Mouse (Mus musculus) v-Abl transformed pro-B cells (cell line): ENCODE measurements around the gene Gm10273.
"Not testable (repeated sequence)": the region's sequence is repeated elsewhere in the genome, so short reads cannot be mapped to it uniquely, and the experiment has no call there.

Source experiments
- in situ Hi-C, 2 experiments: fragments of 400-800 bp; cut with MboI; formaldehyde crosslinking; loops; one replicate each; pipeline ENCODE4 v1.15.1; 2025; ENCODE audit not compliant: unreplicated experiment in 2 of 2

Gene Gm10273

DNA sequence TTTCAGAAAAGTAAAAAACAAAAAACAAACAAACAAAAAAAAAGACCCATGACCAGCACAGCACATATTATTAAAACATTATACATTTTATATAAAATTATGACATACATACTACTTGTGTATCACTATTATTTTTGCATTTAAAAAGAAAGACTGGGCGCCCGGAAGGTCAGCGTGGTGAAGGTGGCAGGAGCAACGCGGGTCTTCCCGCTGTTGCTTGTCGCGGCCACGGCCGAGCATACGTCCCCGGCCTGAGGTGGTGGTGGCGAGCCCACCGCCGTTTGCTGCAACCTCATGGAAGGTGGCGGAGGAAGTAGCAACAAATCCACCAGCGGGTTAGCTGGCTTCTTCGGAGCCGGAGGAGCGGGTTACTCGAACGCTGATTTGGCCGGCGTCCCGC lies at the start of gene Gm10273:
Gene Gm10273 (plus strand): TSS at position 172 of the 400 bp plus-strand sequence.
- in situ Hi-C loops, result not testable (repeated sequence)

DNA sequence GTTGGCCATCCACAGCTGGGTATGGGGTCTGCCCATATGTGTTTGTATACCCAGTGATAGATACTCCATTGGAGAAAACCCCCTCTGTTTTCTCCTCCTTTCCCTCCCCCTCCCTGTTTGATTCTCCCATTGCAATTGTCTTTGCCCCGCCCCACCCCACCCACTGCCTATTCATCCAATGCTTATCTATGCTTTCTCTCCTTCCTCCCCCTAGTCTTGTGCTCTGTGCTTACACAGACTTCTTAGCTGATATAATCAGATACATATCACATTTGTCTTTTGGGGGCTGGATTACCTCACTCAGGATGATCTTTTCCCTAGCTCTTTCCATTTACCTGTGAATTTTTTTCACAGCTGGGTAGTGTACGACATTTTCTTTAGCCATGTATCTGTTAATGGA lies 48.9 kb upstream of the Gm10273 start:
- in situ Hi-C loops, result no loop called here

DNA sequence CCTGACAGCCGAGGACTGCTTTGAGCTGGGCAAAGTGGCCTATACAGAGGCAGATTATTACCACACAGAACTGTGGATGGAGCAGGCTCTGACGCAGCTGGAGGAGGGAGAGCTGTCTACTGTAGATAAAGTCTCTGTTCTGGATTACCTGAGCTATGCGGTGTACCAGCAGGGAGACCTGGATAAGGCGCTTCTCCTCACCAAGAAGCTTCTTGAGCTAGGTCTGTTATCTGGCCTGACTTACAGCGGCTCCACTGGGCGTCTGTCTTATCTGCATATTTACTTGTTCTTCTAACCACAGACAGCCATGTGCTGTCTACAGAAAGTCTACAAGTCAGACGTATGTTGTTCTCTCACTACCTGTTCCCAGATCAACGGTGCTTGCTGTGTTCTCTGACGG lies 47.2 kb upstream of the Gm10273 start:
- in situ Hi-C loops, result no loop called here

DNA sequence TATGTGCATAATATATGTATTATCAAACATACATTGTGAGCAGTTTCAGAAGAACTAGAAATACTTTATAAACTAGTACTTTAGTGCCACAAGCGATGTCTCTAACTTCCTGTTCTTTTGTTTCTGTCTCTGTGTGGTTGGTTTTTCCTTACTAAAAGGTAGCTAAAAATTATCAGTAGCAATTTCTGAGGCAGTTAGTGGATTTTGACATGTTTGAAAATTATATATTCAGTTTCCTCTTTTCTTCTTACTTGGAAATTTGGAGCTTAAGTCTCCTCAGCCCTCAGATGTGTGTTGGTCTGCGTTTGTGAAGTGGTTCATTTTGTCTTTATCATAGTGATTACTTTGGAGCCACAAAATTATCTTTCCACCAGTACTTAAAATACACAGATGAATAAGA lies 45.9 kb upstream of the Gm10273 start:
- in situ Hi-C loops, result no loop called here

DNA sequence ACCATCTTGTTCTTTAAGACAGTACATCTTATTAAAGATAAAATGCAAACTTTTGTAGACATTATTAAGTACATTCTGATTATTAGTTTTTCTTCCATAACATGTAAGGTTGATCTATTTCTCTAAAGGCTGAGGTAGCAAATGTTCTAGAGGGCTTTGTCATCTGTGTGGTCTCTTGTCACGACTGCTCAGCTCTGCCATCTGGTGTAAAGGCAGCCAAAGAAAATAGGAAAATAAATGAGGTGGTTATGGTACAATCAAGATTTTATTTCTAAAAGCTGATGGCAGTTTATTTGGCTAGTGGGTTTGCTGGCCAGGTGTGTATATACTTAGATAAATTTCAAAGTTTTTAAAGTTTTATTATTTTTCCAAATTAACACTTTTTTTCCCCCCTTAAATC lies 42.4 kb upstream of the Gm10273 start:
- in situ Hi-C loops, result loop anchor here in 1 of 2 experiments (5.0 kb wide), 1 partner anchor 186 kb away; no protein-coding TSS in a partner anchor

DNA sequence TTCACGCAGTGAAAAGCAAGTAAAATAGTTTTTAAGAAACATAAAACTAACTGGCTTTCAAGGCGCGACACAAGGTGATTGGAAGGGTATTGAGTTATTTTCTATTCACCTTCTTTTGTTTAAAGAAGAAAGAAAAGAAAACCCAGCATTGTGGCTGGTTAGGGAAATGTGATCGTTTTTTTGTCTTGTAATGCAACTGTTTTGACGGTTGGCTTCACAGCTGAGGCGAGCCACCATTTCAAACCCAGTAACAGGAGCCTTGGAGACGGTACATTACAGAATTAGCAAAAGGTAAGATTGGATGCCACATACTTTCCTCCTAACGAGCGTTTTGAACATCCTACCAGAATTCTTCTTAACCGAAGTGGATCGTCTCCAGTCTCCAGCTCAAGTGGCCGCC lies 41.3 kb upstream of the Gm10273 start:
- in situ Hi-C loops, result loop anchor here in 1 of 2 experiments (5.0 kb wide), 1 partner anchor 187 kb away; no protein-coding TSS in a partner anchor

DNA sequence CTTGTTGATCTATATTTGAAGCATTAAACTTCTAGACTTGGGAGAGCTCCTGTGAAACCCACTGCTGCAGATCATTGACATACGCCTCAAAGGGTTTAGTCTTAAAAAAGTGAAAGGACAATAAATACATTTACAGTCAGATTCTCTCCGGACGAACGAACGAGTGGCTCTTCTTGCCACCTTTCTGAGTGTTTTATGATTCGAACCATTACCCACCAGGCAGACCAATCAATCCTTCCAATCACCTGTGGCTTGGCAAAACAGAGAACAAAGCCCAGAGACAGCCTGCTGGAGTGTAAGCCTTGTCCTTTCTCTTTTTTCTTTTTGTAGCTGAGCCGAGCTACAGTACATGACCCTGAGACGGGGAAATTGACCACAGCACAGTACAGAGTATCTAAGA lies 40.4 kb upstream of the Gm10273 start:
- in situ Hi-C loops, result loop anchor here (5.0 kb wide), 3 partner anchors 43 to 188 kb away; no protein-coding TSS in a partner anchor

DNA sequence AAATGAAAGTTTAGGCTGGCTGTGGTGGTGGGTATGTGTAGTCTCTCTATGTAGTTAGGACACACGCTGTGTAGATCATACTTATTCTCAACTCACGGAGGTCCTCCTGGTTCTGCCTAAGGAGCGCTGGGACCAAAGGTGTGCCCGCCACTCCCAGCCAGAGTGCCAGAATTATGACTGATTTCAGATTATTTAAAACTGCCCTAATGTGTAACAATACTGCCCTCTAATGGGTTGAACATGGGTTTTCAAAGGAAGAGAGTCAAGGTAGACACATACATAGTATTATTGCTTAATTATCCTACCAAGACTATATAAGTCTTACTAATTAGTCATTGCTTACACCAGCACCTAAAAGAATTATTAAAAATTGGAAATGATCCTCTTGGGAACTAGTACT lies 36.7 kb upstream of the Gm10273 start:
- in situ Hi-C loops, result loop anchor here (5.0 kb wide), 3 partner anchors 46 to 191 kb away; no protein-coding TSS in a partner anchor

DNA sequence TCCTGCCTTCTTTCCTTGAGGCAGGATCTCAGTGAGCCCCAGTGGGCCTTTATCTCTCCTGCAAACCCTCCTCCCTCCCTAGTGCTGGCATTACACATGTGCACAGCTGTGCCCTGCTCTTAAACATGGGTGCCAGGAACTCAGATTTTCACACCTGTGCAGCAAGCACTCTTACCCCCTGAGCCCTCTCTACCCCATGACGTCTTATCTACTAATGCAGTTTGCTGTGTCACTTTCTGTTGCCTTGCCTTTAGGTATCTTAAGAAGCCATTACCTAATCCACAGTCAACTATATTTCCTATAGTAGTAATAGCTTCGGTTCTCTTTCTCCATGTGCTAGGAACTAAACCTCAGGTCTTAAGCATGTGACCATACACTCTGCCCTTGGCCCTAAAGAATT lies 32.2 kb upstream of the Gm10273 start:
- in situ Hi-C loops, result no loop called here

DNA sequence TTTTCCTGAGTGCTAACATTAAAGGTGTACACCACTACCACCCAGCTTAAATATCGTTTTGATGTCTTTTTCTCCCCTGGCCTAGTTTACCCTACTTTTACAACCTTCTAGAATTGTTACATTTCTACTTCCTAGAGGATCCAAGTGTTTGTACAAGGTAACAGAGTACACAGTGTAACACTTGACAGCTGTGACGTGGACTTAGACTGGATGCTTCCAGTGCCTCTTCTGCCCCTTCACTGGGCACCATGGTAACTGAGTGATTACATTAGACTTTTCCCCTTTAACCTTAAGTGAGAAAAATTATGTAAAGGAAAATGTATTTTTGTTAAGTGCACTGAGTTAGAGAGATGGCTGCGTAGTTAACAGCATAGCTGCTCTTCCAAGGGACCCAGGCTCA lies 30.9 kb upstream of the Gm10273 start:
- in situ Hi-C loops, result no loop called here

DNA sequence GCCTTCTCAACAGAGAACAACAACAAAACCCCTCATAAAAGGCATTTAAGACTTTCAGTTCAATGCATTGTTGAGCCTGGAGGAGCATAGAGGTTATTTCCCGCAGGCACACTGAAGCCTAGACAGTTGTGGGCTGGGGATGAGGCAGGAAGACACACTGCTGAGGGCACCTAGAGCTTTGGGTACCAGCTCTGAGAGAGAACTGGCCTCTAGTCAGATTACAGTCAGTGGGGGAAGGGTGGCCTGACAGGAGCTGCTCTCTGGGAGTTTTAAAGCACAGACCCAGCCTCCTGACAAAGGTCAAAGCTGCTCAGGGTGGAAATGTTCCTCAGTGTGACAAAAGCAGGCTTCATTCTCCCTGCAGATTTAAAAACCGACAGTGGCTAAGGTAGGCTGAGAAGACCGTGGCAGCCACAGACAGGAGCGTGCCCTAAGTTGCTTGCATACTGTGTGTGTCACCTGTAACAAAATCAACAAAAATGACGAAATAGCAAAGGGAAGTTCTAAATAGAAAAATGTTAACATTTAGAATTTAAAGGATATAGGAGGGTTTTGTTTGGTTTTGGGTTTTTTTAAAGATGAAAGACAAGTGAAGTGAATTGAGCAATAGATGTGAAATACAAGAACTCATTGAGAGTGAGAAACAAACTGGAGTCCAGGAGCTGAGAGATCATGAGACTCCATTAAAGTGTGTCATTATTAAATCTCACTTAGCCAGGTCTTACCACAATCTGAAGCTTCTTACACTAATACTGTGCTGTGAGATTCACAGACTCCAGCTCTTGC lies 29.4 kb upstream of the Gm10273 start:
- in situ Hi-C loops, result no loop called here

DNA sequence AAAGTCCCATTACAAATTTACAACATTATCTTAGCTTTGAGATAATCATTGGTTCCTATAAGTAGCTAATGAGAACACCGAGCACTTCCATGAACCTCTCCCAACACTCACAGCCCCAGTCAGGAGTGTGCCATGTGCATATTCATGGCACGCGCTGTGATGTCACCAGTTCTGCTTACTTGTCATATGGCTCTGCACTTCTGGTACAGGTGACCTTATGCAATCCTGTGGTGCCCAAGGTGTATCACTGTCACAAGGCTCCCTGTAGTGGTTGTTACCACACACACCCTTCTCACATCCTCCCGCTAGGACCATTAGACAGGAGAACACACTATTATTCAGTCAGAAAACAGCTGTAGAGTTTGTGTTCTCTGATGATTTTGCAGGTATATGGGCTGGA lies 28.7 kb upstream of the Gm10273 start:
- in situ Hi-C loops, result no loop called here

DNA sequence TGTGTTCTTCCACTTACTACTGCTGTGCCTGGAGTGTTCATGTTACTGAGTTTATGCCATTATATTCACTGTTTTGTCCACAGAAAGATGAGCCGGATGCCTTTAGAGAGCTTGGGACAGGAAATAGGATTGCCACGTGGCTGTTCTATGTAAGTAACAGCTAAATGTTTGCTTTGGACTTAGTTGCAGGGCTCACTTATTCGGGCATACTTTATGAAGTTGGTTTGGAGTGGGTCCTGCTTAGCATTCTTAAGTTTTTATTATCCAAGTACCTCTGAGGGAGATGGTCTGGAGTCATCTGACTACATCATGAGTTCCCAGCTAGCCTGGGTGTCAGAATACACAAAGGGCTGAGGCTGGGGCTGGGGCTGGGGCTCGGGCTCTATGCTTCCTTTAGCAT lies 28.2 kb upstream of the Gm10273 start:
- in situ Hi-C loops, result no loop called here

DNA sequence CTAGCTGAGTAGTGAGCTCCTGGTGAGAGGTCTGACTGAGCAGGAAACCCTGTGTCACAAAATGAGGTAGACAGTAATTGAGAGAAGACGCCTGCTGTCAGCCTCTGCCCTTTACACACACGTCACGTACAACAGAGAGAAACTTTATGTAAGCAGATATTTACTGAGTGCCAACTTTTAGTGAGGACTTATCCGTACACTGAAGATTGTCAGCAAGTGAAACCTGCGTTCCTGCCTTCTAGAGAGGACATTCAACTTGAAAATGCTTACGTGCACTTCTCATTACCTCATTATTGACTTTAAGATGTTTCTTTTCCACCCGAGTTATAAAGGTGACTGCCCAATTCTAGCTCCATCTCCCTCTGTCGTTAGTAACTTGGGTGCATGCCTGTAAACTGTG lies 26.7 kb upstream of the Gm10273 start:
- in situ Hi-C loops, result no loop called here

DNA sequence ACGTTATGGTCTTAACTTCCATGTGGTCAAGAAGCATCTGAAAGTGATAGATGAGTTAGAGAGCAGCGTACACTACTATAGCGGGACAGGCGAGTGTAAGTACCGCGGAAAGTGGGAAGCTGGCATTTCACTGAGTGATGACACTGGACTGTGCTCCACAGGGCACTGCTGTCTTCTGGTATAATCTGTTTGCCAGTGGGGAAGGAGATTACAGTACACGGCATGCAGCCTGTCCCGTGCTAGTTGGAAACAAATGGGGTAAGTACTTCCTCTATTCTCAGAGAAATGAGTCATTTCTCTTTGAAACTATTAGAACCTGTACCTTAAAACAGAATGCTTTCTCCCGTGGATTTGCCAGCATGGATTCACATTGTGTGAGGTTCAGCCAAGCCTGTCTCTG lies 26.0 kb upstream of the Gm10273 start:
- in situ Hi-C loops, result no loop called here

DNA sequence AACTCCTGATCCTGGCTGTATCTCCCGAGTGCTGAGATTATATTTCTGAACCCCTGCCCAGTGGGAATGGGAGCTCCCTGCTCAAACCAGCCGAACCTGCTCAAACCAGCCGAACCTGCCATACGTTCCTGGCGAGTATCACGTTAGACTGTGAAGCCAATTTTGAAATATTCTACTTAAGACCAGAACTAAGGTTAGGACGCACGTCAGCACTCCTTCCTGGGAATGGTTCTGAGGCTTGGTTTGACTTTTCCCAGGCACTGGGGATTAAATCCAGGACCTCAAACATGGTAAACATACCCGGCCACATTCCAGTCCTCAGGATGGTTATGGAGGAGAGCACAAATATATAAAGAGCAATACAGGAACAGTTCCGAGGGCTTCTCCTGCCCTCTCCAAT lies 17.5 kb upstream of the Gm10273 start:
- in situ Hi-C loops, result loop anchor here in 1 of 2 experiments (10.0 kb wide), 1 partner anchor 497 kb away; the partner anchor contains the start of gene Dnajb12

DNA sequence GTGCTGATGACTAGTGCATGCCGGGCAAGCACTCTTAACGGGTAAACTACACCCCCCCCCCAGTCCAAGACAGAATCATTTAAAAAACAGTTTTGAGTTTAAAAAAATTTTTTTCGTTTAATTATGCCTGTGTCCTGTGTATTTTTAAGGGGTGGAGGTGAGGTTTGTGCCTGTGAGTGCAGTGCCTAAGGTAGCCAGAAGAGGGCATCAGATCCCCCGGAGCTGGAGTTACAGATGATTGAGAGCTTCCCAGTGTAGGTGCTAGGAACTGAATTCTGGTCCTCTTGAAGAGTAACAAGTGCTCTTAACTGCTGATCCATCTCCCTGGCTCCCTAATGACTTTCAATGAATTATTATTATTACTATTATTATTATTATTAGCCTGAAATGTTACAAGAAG lies 16.7 kb upstream of the Gm10273 start:
- in situ Hi-C loops, result loop anchor here in 1 of 2 experiments (10.0 kb wide), 1 partner anchor 496 kb away; the partner anchor contains the start of gene Dnajb12

DNA sequence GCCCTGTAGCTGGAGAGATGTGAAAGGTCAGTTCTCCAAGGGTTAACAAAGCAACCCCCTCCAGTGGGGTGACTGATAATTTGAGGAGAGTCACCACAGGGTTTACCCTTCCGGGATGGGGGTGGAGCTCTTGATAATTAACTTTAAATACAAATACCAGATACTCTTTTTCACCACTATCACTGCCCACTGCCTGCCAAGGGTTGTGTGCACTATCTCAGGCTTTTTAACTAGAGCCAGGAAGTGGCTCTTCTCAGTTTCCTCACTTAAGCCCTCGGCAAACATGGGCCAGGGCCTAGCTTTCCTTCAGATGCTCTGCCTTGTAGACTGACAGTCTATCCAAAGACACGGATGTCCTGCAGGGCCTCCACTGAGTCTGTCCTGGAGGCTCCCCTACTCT lies 15.5 kb upstream of the Gm10273 start:
- in situ Hi-C loops, result loop anchor here in 1 of 2 experiments (10.0 kb wide), 1 partner anchor 495 kb away; the partner anchor contains the start of gene Dnajb12

DNA sequence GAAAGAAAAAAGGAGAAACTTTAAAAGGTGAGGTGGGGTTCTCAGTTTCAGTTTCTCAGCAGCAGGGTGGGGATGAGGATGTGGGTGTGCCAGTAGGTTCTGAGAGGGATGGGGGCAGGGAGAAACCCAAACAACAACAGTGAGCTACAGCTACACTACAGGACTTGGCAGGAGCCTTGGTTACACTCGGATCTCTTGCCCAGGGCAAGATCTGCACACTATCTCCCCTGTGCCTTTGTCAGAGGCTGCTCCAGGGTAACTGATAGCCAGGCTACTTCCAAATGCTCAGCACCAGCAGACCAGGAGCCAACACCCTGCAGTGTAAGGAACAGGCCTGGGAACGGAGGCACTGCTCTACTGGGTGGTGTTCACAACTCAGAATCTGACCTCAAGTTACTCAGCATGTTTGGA lies 15.0 kb upstream of the Gm10273 start:
- in situ Hi-C loops, result no loop called here

DNA sequence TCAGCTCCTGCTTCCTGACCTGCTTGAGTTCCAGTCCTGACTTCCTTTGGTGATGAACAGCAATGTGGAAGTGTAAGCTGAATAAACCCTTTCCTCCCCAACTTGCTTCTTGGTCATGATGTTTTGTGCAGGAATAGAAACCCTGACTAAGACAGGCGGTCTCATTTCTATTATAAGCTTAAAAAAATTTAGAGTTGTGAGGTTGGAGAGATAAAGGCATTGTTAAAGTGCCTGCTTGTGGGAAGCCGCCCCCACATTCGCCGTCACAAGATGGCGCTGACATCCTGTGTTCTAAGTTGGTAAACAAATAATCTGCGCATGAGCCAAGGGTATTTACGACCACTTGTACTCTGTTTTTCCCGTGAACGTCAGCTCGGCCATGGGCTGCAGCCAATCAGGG lies 13.9 kb upstream of the Gm10273 start:
- in situ Hi-C loops, result not testable (repeated sequence)

DNA sequence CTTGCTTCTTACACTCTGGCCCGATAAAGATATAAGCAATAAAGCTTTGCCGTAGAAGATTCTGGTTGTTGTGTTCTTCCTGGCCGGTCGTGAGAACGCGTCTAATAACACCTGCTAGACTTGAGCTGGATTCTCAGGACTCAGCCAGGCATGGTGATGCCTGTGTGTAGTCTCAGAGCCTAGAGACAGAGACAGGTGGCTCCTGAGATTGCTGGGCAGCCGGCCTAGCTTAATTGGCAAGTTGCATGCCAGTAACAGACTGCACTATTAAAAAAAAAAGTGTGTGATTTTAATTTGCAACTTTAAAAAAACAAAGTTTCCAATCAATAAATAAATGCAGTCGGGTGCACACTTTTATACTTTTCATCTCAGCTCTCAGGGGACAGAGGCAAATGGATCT lies 8.5 kb upstream of the Gm10273 start:
- in situ Hi-C loops, result no loop called here

DNA sequence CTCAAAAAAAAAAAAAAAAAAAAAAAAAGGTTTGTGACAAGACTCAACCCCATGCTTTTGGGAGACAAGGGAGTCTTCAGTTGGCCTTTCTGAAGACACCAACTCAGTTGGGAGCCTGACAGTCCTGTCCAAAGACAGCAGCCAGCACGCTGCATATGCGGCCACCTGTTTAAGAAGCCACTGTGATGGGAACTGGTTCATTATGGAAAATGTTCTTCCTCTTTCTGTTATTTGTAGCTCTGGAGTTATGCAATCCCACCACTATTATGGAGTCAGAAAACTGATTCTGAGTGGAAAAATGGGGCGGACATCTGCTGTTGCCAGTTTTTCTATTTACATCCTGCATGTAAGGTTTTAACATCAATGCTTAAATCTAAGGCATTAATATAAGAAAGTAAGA lies 5.8 kb upstream of the Gm10273 start:
- in situ Hi-C loops, result no loop called here
